Mouse (Mus musculus) mouse embryonic stem cell (cell line): ENCODE measurements around the gene Ldb3.

Experiments used
- in situ Hi-C, 2 experiments: fragments of 300-500 bp; cut with MboI; formaldehyde crosslinking; loops; 1 replicate in 1 of 2; 3 replicates in 1 of 2; pipeline ENCODE4 v1.14.3; 2019 to 2020; ENCODE audit warnings: low sequenced_read_pairs in 2 of 2, low pct_unique_long_range_greater_than_20kb in 1 of 2, mixed read lengths in 1 of 2; ENCODE audit not compliant: unreplicated experiment in 1 of 2

Gene Ldb3

GRCm38 (mm10) chr14:34588498-34588897, at the start of gene Ldb3:
TSS of gene Ldb3 (minus strand) at chr14:34588682.
- in situ Hi-C loops, result loop anchor here in 1 of 2 experiments (25.0 kb wide), 1 partner anchor 501 kb away; the partner anchor contains the start of gene Anxa8

DNA sequence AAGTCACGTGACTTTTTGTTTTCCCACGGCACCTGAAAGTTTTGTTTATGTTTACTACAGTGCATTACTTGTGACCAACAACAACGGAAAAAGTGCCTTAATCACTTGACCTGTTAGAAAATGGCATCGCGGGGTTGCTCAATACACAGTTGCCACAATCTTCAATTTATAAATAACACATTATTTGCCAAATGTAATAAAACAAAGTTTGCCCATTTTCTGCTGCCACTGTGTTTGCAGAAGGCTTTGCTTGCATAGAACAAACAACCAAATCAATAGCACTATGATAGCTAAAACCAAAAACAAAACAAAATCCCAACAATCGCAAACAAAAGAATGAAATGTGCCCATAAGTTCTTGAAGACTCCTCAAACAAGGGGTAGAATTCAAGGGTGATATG, 47.2 kb upstream of the Ldb3 start:
- in situ Hi-C loops, result no loop called here

- in situ Hi-C loops, result no loop called here
Observed at GRCm38 (mm10) chr14:34635192-34635591, 46.7 kb upstream of the Ldb3 start.

DNA sequence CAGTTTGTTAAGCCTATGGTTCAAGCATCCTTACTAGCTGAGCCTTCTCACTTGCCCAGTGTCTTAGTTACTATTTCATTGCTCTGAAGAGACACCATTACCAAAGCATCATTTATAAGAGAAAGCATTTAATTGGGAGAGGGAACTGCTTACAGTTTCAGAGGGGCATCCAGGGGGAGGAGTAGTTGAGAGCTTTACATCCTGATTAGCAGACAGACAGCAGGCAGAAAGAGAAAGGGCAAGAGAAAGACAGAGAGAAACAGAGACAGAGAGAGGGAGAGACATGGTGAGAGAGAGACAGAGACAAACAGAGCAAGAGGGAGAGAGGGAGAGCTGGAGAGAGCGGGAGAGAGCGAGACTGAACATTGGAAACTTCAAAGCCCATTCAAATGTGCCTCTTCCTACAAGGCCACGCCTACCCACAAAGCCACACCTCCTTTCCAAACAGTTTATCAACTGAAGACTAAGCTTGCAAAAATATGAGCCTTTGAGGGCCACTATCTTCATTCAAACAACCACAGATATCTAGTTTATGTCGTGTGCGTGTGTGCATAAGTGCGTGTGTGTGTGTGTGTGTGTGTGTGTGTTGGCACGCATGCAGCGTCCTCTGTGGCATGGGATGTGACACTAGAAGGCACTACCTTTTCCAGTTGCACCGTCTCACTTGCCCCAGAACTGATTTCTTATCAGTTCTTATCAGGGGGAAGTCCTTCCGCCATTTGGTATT, 44.4 kb upstream of the Ldb3 start:
- in situ Hi-C loops, result no loop called here

DNA sequence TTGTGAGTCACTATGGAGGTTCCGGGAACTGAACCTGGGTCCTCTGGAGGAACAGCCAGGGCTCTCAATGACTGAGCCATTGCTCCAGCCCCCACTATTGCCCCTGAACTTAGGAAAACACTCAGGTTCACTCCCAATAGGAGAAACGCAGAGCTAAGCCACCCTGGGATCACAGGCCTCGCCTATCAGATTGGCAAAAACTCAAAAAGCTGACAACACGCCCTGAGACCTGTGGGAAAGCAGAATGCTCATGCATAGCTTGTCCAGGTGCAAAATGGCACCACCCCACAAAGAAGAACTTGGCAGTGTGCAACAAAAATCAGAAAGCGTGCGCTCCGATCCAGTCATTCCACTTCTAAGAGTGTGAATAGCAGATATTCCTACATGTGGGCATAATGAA, 38.3 kb upstream of the Ldb3 start:
- in situ Hi-C loops, result loop anchor here in 1 of 2 experiments (5.0 kb wide), 1 partner anchor 40 kb away; no protein-coding TSS in a partner anchor

GRCm38 (mm10) chr14:34623531-34624210, 35.2 kb upstream of the Ldb3 start:
- in situ Hi-C loops, result no loop called here

DNA sequence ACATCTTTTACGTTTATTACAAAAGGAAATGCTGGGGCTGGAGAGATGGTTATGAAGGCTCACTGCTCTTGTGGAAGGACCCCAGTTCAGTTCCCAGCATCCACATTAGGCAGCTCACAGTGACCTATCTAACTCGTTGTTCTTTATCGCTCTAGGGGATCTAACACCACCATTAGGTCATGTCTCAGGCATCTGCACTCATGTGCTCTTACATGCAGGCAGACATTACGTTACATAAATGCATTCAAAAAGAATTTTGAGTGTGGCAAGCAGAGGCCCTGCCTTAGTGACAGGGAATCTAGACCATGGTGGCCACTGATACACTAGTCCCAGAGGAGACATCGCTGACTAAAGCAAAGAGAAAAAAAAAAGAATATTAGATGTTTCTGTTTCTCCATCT, 34.6 kb upstream of the Ldb3 start:
- in situ Hi-C loops, result no loop called here

GRCm38 (mm10) chr14:34620611-34621376, 32.3 kb upstream of the Ldb3 start:
- in situ Hi-C loops, result no loop called here

DNA sequence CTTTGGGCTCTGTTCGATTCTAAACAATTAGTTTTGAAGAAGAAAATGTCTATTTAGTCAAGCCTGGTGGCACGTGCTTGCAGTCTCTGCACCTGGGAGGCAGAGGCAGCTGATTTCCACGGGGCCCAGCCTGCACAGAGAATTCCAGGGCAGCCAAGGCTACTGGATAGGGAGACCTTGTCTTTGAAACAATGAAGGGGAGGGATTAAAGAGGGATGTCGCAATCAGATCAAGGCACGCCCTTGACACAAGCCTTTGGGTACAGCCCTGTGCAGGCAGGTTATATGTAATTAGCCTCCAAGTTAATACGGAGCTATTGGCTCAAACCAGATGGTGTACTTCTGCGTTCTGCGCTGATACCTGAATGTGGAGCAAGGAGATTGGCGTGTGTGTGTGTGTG, 30.3 kb upstream of the Ldb3 start:
- in situ Hi-C loops, result no loop called here

GRCm38 (mm10) chr14:34616821-34617220, 28.3 kb upstream of the Ldb3 start:
- in situ Hi-C loops, result no loop called here

DNA sequence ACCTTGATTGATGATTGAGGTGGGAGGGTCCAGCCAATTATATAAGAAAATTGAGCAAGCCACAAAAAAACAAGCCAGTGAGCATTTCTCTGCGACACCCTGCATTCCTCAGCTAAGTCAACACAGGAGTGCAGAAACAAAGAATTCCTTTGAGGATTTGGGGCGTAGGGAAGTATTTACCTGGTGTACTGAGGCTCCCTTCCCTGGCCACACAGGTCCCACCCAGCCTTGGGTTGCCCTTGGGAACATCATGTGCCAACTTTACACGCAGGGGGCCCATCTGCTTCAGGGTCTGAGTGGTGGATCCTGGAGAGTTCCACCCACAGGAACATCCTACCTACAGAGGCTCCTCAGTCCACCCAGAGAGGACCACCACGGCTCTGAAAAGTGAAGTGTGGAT, 27.1 kb upstream of the Ldb3 start:
- in situ Hi-C loops, result no loop called here

GRCm38 (mm10) chr14:34615082-34615481, 26.6 kb upstream of the Ldb3 start:
- in situ Hi-C loops, result no loop called here

DNA sequence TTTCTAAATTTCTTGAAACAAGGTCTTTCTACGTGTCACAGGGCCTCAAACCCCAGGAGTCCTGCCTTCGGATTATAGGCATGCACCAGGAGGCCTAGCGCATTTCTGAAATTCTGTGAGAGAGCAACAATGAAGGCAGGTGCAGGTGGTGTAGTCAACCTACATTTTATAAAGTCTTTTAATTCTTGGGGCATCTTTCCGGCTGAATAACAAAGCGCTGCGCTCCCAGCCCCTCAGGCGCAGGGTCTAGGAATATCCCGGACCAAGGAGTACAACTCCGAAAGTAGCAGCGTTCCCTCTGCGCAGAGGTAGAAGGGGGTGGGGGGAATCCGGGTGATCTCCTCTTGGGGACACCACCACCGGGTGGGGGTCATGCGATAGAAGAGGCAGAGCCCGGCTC, 26.1 kb upstream of the Ldb3 start:
- in situ Hi-C loops, result loop anchor here in 1 of 2 experiments (5.0 kb wide), 1 partner anchor 158 kb away; no protein-coding TSS in a partner anchor

DNA sequence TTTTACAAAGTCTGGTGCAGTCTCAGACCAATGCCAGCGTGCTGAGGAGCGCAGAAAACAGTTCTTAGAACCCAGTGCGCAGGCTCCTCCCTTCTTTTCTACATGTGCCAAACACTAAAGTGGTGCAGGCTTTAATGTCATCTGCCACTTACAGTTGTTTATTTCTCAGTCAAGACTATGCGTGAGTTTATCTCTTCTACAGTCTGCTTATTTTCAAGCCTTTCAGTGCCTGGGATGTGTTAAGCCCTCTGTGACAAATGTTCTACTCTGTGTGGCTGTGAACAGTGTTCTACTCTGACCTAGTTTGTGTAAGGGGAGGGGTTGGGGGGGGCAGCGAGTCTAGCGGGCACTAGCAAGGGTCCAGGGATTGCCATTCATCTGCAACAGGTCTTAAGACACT, 25.0 kb upstream of the Ldb3 start:
- in situ Hi-C loops, result loop anchor here in 1 of 2 experiments (5.0 kb wide), 1 partner anchor 159 kb away; no protein-coding TSS in a partner anchor

- in situ Hi-C loops, result loop anchor here in 1 of 2 experiments (5.0 kb wide), 1 partner anchor 160 kb away; no protein-coding TSS in a partner anchor
Observed at GRCm38 (mm10) chr14:34612222-34612621, 23.7 kb upstream of the Ldb3 start.

DNA sequence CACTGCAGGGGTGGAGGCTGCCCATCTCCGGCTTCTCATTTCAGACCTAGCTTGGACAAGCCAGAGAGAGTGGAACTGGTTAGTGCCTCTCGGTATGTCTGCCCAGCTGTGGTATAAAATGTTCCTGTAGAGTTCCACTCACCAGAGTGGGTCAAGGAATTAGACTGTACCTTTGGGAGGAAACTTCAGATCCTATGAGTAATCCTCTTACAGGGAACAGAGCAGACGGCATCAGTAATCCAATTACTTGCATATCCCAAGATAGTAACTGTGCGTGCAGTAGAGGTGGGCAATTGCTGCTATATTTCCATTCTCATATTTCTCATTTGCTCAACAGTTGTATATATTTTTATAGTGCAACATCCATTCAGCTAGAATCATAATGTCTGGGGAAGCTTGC, 23.1 kb upstream of the Ldb3 start:
- in situ Hi-C loops, result loop anchor here in 1 of 2 experiments (5.0 kb wide), 1 partner anchor 161 kb away; no protein-coding TSS in a partner anchor

- in situ Hi-C loops, result no loop called here
Observed at GRCm38 (mm10) chr14:34601910-34602309, 13.4 kb upstream of the Ldb3 start.

DNA sequence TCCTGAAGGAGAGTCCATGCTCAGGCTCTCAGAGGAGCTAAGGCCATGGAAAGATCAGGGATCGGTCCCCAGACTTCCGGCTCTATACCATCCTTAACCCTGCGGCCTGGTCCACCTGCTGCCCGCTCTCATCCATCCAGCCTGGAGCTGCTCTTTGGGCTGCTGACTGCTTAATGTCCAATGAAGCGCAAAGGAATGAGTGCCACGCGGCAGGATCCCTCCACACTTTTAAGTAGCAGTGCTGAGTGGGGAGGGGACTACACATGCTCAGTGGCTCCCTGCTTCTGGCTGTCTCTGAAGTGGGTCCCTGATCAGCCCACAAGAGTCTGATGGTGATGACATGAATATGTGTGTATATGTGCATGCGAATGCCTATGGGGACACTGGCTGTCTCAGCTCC, 11.5 kb upstream of the Ldb3 start, which contains the start of gene Opn4:
Gene Opn4 (minus strand): TSS at position 202 of the 400 bp plus-strand sequence.
- in situ Hi-C loops, result loop anchor here in 1 of 2 experiments (25.0 kb wide), 1 partner anchor 513 kb away; the partner anchor contains the start of gene Anxa8
